Mouse (Mus musculus): Measurements from ENCODE around the gene Zmat5. TPM values are rescaled to one million over a fixed set of nuclear protein-coding genes. Genes with fewer than 3 reads are reported as not detected.

Zmat5 gene
- polyA plus RNA-seq, 1 experiment from 2014 or later, result 84.4 TPM

DNA sequence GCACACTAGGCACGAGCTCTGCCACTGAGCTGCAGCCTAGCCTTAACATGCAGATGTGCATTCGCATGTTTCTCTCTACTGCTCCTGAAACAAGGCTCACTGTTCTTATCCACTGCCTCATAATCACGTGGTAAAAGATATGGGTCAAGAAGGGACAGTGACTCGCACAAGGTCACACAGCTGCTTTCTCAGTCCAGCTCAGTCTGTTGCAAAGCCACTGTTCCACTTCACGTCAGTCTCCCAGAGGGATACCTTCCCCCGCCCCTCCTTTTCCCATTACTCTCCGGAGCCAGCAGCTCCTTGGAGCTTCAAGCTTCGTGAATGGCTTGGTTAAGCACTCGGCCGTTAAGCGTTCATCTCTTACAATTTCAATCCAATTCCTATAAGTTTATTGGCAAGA, 15.9 kb downstream of the Zmat5 start:
- Histone ChIP-seq H3K4me1 (peaks cover 17% of the 10 kb centered on the region), H3K27me3 (no peaks in the 10 kb centered on the region), H3K27ac (no peak overlapping the region), H3K4me2 (no peak overlapping the region), H3K9me3 (replicated peaks) (no peaks in the 10 kb centered on the region), H3K9ac (no peak overlapping the region), H3K4me3 (no peak overlapping the region), H3K36me3 (ENCODE audit: poor library complexity, severe bottlenecking) (peaks cover 32% of the 10 kb centered on the region)
- ATAC-seq, result no peak
- 63% methylated on average over 11 of the region's 11 CpGs for WGBS

- Histone ChIP-seq H3K36me3 (ENCODE audit: poor library complexity, severe bottlenecking) (peaks cover 38% of the 10 kb centered on the region), H3K4me2 (no peak overlapping the region), H3K4me3 (no peak overlapping the region), H3K4me1 (peaks cover 17% of the 10 kb centered on the region), H3K27ac (no peak overlapping the region), H3K9me3 (replicated peaks) (no peaks in the 10 kb centered on the region), H3K9ac (no peak overlapping the region; the same call in 1 of the 2 replicates), H3K27me3 (no peaks in the 10 kb centered on the region)
- WGBS, result 50% methylated on average over 7 of the region's 7 CpGs
- no peak for ATAC-seq
Observed at GRCm38 (mm10) chr11:4720900-4721580, 16.6 kb downstream of the Zmat5 start.

DNA sequence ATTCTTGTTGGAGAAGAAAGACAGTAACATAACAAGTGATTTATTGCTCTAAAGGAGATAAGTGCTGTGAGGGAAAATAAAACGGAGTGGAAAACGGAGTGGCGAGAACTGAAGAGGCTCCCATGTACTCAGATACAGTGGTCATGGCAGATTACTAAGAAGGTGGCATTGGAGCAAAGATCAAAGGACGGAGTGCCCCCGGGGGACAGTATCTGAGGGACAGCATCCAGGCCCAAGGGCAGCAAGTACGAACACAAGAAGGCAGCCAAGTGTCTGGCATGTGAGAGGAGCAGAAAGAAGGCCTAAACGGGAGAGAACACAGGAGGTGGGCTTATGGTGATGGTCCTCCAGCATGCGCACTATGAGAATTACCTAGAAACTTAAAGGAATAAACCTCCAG, 17.2 kb downstream of the Zmat5 start:
- peaks cover 45% of the 10 kb centered on the region for H3K36me3 ChIP-seq (ENCODE audit: poor library complexity, severe bottlenecking)
- no peak for ATAC-seq
- no peak overlapping the region for H3K4me2 ChIP-seq
- 79% methylated on average over 8 of the region's 8 CpGs for WGBS
- H3K9ac ChIP-seq, result no peak overlapping the region
- no peak overlapping the region for H3K27ac ChIP-seq
- H3K9me3 ChIP-seq (replicated peaks), result no peaks in the 10 kb centered on the region
- no peak overlapping the region for H3K4me3 ChIP-seq
- no peaks in the 10 kb centered on the region for H3K27me3 ChIP-seq
- H3K4me1 ChIP-seq, result peaks cover 13% of the 10 kb centered on the region

- peaks cover 5% of the 10 kb centered on the region; the same call in 1 of the 2 replicates for H3K4me1 ChIP-seq
- H3K4me2 ChIP-seq, result no peak overlapping the region
- WGBS, result 66% methylated on average over 12 of the region's 12 CpGs
- no peak overlapping the region for H3K27ac ChIP-seq
- H3K9ac ChIP-seq, result no peak overlapping the region
- H3K36me3 ChIP-seq (ENCODE audit: poor library complexity, severe bottlenecking), result peaks cover 29% of the 10 kb centered on the region
- no peak for ATAC-seq
- H3K4me3 ChIP-seq, result no peak overlapping the region
- no peaks in the 10 kb centered on the region for H3K9me3 ChIP-seq (replicated peaks)
- no peaks in the 10 kb centered on the region for H3K27me3 ChIP-seq
Observed at GRCm38 (mm10) chr11:4729603-4730002, 25.1 kb downstream of the Zmat5 start.

DNA sequence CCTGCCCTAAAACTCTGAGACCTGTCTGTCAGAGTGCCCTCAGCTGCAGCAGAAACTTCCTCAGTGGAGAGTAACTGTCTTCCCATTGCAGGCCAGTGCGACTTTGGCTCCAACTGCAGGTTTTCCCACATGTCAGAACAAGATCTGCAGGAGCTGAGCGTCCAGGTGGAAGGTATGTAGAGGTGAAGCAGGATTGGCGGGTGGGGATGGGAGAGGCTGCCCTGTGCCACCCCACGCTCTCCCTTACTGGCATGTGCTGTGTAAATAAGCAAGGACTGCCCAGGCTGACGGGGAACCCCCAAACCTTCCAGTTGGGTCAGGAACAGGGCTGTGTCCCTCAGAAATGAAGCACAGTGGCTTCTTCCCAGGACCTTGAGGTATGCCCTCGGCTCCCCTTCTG, 25.6 kb downstream of the Zmat5 start:
- H3K4me3 ChIP-seq, result no peak overlapping the region
- whole genome bisulfite sequencing, result 91% methylated on average over 6 of the region's 6 CpGs
- peaks cover 6% of the 10 kb centered on the region for H3K4me1 ChIP-seq
- peaks cover 24% of the 10 kb centered on the region for H3K36me3 ChIP-seq (ENCODE audit: poor library complexity, severe bottlenecking)
- H3K4me2 ChIP-seq, result no peak overlapping the region
- ATAC-seq, result no peak
- H3K27ac ChIP-seq, result no peak overlapping the region
- no peak overlapping the region for H3K9ac ChIP-seq
- H3K9me3 ChIP-seq (replicated peaks), result no peaks in the 10 kb centered on the region
- no peaks in the 10 kb centered on the region for H3K27me3 ChIP-seq

DNA sequence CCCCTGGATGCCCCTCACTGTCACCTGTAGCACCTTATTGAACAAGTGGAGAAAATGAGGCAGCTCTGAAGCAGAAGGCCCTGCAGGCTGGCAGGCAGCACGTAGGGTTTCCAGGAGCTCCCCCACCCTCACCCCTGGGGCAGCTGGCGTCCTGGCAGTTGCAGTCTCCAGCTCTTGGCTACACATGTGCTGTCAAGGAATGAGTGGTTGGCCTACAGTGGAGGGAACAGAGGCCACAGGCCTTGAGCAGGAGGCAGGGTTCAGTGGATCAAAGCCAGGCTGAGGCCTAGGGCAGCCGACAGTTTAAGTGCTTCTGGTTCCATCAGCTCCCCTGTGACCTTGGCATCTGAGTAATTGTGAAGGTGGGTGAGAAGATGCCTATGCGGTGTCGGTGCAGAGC, 26.4 kb downstream of the Zmat5 start:
- WGBS, result 91% methylated on average over 5 of the region's 5 CpGs
- no peaks in the 10 kb centered on the region for H3K9me3 ChIP-seq (replicated peaks)
- H3K27me3 ChIP-seq, result no peaks in the 10 kb centered on the region
- no peak overlapping the region for H3K4me3 ChIP-seq
- no peak overlapping the region for H3K4me2 ChIP-seq
- H3K9ac ChIP-seq, result no peak overlapping the region
- no peak overlapping the region for H3K27ac ChIP-seq
- H3K36me3 ChIP-seq (ENCODE audit: poor library complexity, severe bottlenecking), result peaks cover 16% of the 10 kb centered on the region
- no peak for ATAC-seq
- peaks cover 11% of the 10 kb centered on the region for H3K4me1 ChIP-seq

GRCm38 (mm10) chr11:4731781-4732180, 27.3 kb downstream of the Zmat5 start:
- no peak overlapping the region for H3K9ac ChIP-seq
- no peak for ATAC-seq
- H3K36me3 ChIP-seq (ENCODE audit: poor library complexity, severe bottlenecking), result peaks cover 8% of the 10 kb centered on the region; the same call in 1 of the 2 replicates
- H3K4me3 ChIP-seq, result no peak overlapping the region
- peaks cover 11% of the 10 kb centered on the region for H3K4me1 ChIP-seq
- H3K9me3 ChIP-seq (replicated peaks), result no peaks in the 10 kb centered on the region
- no peaks in the 10 kb centered on the region for H3K27me3 ChIP-seq
- H3K27ac ChIP-seq, result no peak overlapping the region
- H3K4me2 ChIP-seq, result no peak overlapping the region
- 79% methylated on average over 7 of the region's 7 CpGs for WGBS

DNA sequence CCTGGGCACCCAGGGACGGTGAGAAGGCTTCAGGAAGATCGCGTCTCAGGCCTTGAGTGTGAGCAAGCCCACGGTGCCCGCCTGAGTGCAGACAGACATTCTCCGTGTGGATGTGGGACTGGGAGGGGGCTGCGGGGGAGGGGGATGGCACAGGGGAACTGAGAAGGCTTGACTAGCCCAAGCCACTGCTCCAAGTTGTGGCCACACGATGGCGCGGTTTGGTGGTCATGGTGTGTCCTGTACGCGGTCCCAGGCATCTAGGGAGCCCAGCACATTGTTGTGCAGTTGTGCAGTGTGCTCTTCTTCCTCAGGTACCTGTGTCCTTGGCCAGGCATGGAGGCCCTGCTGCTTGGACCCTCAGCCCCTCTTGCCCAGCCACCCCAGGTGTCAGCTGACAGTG, 29.7 kb downstream of the Zmat5 start:
- H3K27ac ChIP-seq, result no peak overlapping the region
- no peak overlapping the region for H3K9ac ChIP-seq
- peak; percentile 50; the same call in 1 of the 2 replicates for ATAC-seq
- H3K9me3 ChIP-seq (replicated peaks), result no peaks in the 10 kb centered on the region
- no peaks in the 10 kb centered on the region; the same call in 1 of the 2 replicates for H3K36me3 ChIP-seq (ENCODE audit: poor library complexity, severe bottlenecking)
- no peak overlapping the region for H3K4me3 ChIP-seq
- 23% methylated on average over 12 of the region's 12 CpGs for WGBS
- H3K4me2 ChIP-seq, result no peak overlapping the region
- no peaks in the 10 kb centered on the region for H3K27me3 ChIP-seq
- H3K4me1 ChIP-seq, result peaks cover 19% of the 10 kb centered on the region

DNA sequence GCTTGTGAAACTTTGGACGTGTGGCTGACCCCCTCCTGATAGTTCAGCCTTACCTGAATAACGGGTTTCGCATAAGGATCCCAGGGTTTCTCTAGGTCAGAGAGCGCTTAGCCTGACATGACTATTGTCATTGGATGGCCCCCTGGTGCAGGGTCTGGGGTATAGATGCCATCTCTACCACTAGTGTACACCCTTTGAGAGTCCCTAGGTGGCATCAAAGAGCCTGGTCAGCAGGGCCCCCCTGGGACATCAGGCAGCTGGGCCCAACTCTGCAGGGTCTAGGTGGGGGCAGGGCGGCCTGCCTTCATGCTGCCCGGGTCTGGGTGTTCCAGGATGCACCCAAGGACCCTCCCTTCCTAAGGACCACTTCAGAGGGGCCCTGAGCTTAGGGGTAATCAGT, 31.9 kb downstream of the Zmat5 start:
- WGBS, result 47% methylated on average over 6 of the region's 6 CpGs
- Histone ChIP-seq H3K9ac (no peak overlapping the region), H3K36me3 (ENCODE audit: poor library complexity, severe bottlenecking) (no peaks in the 10 kb centered on the region; the same call in 1 of the 2 replicates), H3K27ac (no peak overlapping the region), H3K4me2 (no peak overlapping the region), H3K4me3 (no peak overlapping the region), H3K27me3 (no peaks in the 10 kb centered on the region), H3K4me1 (peaks cover 14% of the 10 kb centered on the region; the same call in 1 of the 2 replicates), H3K9me3 (replicated peaks) (no peaks in the 10 kb centered on the region)
- no peak for ATAC-seq

DNA sequence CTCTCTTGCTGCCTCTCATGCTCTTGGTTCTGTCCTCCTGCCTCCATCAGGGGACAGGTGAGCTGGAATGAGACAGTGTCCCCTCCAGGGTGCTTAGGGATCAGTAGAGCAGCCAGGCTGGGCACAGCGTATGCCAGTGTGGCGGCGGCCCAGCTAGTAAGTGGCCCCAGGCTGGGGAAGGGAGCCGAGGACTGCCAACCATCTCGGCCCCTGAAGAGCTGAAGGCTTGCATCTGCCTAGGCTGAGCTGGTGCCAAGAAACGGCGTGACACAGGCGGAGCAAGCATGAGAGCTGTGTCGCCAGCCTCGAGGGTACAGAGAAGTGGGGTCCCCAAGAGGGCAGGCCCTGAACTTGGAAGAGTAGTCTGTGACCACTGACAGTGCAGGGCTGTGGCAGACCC, 33.2 kb downstream of the Zmat5 start:
- ATAC-seq, result 0 out of 2 replicates have a peak, but pooled peaks have one; percentile 34
- Histone ChIP-seq H3K9ac (0 out of 2 replicates have a peak overlapping the region, but pooled peaks have one; percentile 4), H3K27me3 (peaks cover 6% of the 10 kb centered on the region; the same call in 1 of the 2 replicates), H3K36me3 (ENCODE audit: poor library complexity, severe bottlenecking) (no peaks in the 10 kb centered on the region), H3K4me2 (no peak overlapping the region), H3K4me1 (peaks cover 14% of the 10 kb centered on the region; the same call in 1 of the 2 replicates), H3K9me3 (replicated peaks) (no peaks in the 10 kb centered on the region), H3K27ac (no peak overlapping the region), H3K4me3 (no peak overlapping the region)
- 63% methylated on average over 10 of the region's 10 CpGs for WGBS

DNA sequence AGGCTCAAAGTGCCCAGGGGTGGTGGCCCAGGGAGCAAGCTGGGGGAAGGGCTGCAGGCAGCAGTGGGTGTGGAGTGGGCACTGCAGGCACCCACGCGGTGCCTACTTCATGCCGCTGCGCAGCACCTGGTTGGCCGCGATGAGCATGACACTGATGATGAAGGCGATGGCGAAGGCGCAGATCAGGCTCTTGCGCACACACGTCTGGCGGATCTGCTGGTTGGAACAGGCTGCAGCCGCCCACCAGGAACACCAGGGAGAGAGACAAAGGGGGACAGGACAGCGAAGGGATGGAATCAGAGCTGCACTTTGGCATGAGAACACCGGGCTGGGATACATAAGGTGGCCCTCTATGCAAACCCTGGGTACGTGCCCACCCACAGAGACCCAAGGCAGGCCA, 34.2 kb downstream of the Zmat5 start:
- Histone ChIP-seq H3K27me3 (peaks cover 17% of the 10 kb centered on the region), H3K36me3 (ENCODE audit: poor library complexity, severe bottlenecking) (no peaks in the 10 kb centered on the region), H3K4me3 (no peak overlapping the region), H3K9me3 (replicated peaks) (no peaks in the 10 kb centered on the region), H3K4me1 (peaks cover 14% of the 10 kb centered on the region; the same call in 1 of the 2 replicates), H3K4me2 (no peak overlapping the region), H3K27ac (no peak overlapping the region), H3K9ac (no peak overlapping the region)
- ATAC-seq, result no peak
- WGBS, result 93% methylated on average over 16 of the region's 16 CpGs

- 72% methylated on average over 5 of the region's 5 CpGs for WGBS
- Histone ChIP-seq H3K36me3 (ENCODE audit: poor library complexity, severe bottlenecking) (no peaks in the 10 kb centered on the region), H3K27ac (no peak overlapping the region), H3K27me3 (peaks cover 37% of the 10 kb centered on the region), H3K9ac (no peak overlapping the region), H3K4me3 (no peak overlapping the region), H3K9me3 (replicated peaks) (no peaks in the 10 kb centered on the region), H3K4me2 (no peak overlapping the region), H3K4me1 (peaks cover 12% of the 10 kb centered on the region)
- no peak for ATAC-seq
Observed at GRCm38 (mm10) chr11:4740785-4741184, 36.3 kb downstream of the Zmat5 start.

DNA sequence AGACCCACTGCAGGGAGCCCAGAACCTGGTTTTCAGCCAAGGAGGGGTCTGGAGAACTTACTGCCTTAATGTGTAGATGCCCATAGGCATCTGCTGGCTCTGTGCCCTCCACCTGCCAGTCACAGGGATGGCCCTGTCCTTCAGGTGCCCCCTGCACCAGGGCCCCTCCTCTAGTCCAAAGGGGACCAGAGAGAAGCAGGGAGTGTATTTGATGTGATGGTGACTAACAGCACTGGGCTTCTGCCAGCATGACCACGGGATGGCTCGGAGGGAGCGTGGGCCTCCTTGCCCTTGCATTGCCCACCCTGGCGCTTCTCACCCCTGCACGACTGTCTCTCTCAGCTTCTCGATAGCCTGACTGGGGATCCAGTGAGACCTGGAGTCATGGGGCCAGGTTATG, 40.2 kb downstream of the Zmat5 start:
- H3K4me3 ChIP-seq, result no peak overlapping the region
- H3K36me3 ChIP-seq (ENCODE audit: poor library complexity, severe bottlenecking), result no peaks in the 10 kb centered on the region
- H3K9ac ChIP-seq, result no peak overlapping the region
- no peak overlapping the region for H3K27ac ChIP-seq
- H3K4me1 ChIP-seq, result peaks cover 21% of the 10 kb centered on the region
- 61% methylated on average over 6 of the region's 6 CpGs for WGBS
- H3K4me2 ChIP-seq, result peak overlapping the region; percentile 97
- H3K9me3 ChIP-seq (replicated peaks), result no peaks in the 10 kb centered on the region
- H3K27me3 ChIP-seq, result peaks cover 76% of the 10 kb centered on the region
- no peak for ATAC-seq

All from forebrain, embryonic 13.5 days (tissue).